Mouse (Mus musculus) erythroblast, embryonic 14.5 days (primary cell): ENCODE results near the gene Ropn1l.

Experiments
- GATA1 ChIP-seq: IDR thresholded peaks from 2 replicates; pipeline ENCODE4 v1.6.1; 2012; ENCODE audit warnings: low read length, inconsistent platforms, mixed read lengths
- TAL1 ChIP-seq: IDR thresholded peaks from 3 replicates; pipeline ENCODE4 v1.6.1; 2012; ENCODE audit warnings: low read length, inconsistent platforms, mixed read lengths

DNA sequence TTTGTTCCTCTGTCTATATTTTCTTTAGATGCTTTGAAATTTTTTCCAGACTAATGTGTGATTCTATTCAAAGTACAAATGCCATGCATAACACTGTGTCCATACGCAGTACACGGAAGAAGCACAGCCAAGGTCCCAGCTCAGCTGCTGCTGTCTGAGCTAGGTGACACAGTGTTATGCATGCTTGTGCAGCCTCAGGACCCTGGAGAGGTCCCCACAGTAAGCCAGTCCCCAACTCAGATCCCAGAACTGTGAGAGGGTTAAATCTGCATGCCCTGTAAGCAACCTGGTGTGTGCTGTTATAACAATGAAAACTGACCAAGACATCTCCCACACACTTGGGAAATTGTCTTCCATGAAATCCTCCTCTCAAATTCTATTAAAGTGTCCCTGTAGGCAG, 23.5 kb downstream of the Ropn1l start:
- TF ChIP-seq GATA1 (no peak), TAL1 (no peak)
